Mouse (Mus musculus) adrenal gland, postnatal 10 days (tissue): Measurements from ENCODE around the gene Pcbd1. TPM values are rescaled to one million over a fixed set of nuclear protein-coding genes. Genes with fewer than 3 reads are reported as not detected.
"Not testable (repeated sequence)": the region's sequence is repeated elsewhere in the genome, so short reads cannot be mapped to it uniquely, and the experiment has no call there.

Experiments used
- DNase-seq: peaks from one replicate; pipeline ENCODE4 v3.0.0; 2021; ENCODE audit warnings: mixed read lengths
- microRNA-seq: library from miRNA; unstranded; fragments of <30 nt; microRNA quantifications from one replicate; pipeline ENCODE4 v1.2.0, GENCODE M21; 2021
- total RNA-seq, 2 experiments: library from RNA; stranded (reverse); gene quantifications; 2 replicates each; pipeline ENCODE4 v1.2.3; 2021

The Pcbd1 gene
- total RNA-seq, 2 experiments from 2014 or later, result 51.4 to 81.8 TPM

DNA sequence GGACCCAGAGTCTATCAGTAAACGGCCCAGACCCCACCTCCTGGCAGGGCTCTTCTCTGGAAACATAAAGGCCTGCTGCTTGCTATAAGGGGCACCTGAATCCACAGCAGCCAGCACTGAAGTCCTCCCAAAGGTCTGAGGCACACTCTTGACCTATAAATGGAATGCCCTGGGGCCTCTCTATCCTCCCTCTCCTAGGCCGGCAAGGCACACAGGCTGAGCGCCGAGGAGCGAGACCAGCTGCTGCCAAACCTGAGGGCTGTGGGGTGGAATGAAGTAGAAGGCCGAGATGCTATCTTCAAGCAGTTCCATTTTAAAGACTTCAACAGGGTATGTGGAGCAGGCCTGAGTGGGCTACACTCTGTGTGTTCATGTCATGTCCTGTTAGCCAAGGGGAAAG, 2.7 kb downstream of the Pcbd1 start:
- DNase-seq, result no peak

DNA sequence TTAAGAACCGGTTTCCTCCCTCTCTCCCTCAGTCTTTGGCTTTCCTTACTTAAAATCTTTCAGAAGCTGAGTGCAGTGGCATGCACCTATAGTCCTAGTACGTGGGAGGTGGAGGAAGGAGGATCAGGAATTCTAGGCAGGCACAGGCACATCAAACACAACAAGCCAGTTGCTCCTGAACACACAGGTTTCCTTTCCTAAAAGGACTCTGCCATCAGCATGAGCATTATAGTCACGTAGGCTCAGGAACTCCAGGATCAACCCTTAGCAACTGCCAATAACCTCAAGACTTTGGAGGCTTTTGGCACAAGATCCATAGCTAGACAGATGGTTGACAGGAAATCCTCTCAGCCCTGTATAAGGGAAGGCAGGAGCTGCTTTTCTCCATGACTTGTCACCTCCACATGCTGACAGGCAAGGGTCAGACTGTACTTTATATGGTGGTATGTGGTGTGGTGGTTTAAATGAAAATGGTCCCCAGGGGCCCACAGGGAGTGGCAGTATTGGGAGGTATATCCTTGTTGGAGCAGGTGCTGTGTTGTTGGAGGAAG, 14.5 kb downstream of the Pcbd1 start:
- no peak for DNase-seq

DNA sequence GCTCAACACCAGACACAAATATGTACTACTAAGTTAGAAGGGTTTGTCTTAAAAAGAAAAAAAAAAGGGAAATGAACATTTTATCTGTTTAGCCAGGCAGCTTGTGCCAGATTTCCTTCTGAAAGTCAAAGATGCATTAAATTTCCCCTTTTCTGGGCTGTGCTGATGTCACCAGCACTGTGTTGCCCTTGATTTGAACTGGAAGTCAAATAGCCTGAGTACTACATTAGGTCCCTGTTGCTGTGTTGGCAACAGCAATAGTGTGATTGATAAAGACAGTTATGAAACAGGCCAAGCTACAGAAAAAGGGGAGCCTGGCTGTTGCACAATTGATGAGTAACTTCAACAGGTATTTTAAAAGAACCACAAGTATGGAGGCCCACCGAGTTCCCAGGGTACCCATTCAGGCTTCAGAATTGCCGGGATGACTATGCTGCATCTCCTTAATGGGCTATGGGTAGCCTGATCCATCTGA, 25.2 kb downstream of the Pcbd1 start:
- no peak for DNase-seq

DNA sequence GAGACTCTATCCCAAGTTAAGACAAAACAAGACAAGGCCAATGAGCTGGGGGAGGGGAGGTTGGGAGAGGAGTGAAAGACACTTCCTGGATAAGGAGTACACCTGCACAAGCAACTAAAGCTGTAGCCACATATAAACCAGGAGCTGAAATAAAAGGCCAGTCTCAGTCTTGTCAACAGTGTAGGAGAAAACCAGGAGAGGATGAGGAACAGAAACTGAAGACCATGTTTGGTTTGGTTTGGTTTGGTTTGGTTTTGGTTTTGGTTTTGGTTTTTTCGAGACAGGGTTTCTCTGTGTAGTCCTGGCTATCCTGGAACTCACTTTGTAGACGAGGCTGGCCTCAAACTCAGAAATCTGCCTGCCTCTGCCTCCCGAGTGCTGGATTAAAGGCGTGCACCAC, 32.6 kb downstream of the Pcbd1 start:
- DNase-seq, result not testable (repeated sequence)

- DNase-seq, result no peak
These were observed 34.3 kb downstream of the Pcbd1 start for GRCm38 (mm10) chr10:61123276-61123913.

- no peak for DNase-seq
These were observed 35.3 kb downstream of the Pcbd1 start for GRCm38 (mm10) chr10:61124462-61124861.

DNA sequence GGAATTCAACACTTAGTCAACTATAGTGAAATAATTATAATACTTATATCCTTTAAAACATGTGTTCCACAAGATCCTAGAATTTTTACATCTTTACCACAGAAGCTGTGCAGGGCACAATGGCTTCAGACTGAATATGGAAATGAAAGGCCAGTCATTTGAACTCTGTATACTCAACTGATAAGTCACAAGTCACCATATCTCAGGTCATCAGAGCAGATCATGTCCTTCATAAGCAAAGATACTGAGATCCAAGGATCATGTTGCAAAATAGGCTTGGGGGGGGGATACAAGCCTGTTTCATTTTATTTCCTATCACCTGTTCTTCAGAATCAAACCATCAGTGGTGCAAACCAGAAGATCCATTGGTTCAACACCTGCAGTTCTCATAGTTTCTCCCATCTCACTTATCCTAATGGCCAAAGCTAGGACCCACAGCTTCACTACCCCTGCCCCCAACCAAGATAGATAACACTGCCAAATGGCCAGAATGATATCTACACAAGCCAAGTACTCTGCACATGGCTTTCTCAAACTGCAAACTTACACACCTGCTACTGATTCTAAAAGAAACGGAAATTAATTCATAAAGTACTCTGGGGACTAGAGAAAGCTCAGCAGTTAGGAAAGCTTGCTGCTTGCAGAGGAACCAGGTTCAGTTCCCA, 39.7 kb downstream of the Pcbd1 start:
- DNase-seq, result no peak

DNA sequence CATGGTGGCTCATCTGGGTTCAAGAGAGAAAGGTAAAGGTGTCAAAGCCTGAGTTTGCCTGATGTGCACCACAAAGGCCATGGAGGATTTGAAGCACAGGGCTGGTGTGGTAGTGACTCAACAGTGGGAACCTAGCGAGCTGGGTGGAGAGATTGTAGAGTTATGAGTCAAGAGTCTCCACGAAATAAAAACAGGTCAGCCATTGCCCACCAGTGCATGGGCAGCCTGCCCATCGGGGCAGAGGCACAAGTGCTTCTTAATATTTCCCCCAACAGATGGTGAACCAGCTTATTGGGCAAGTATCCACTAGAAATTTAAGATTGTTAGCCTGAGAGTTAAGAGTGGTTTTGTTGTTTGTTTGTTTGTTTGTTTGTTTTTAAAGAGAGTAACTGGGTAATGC, 41.8 kb downstream of the Pcbd1 start:
- no peak for DNase-seq

- DNase-seq, result no peak
These were observed 44.9 kb downstream of the Pcbd1 start for GRCm38 (mm10) chr10:61134041-61134440.

GRCm38 (mm10) chr10:61135226-61135839, 46.2 kb downstream of the Pcbd1 start:
- no peak for DNase-seq

DNA sequence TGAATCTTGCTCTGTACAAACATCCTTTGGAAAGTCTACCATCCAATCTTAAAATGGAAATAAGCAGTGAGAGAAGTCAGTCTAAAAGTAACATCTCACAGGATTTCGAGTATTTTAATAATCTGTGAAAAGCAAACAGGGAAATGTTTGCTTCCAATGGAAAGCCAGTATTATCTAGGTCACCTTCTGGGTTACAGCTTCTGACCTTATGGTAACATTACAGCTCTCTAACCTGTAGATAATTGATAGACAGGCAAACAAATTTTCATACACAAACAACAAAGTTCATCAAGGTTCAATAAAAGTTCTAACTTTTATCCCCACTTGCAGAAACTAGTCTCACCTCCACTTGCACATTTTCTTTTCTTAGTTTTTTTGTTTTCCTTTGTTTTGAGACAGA, 48.4 kb downstream of the Pcbd1 start:
- no peak for DNase-seq

GRCm38 (mm10) chr10:61143343-61143742, 54.2 kb downstream of the Pcbd1 start:
- no peak for DNase-seq

Small RNAs within 50 kb of the gene (microRNA-seq; reads per million reads assigned to microRNA genes)
- not detected for gene Gm44308

Other genes starting within 250 kb of the Pcbd1 start
- 10 to 100 TPM; 56.8 to 66.6 TPM for gene Sgpl1, start 58.4 kb downstream of the Pcbd1 start, total RNA-seq
- gene Tbata, start 82.6 kb downstream of the Pcbd1 start, total RNA-seq, result not detected
- 1 to 10 TPM; 3.7 to 4.3 TPM for gene Adamts14, start 184.1 kb downstream of the Pcbd1 start, total RNA-seq
- under 1 TPM; 0.12 to 0.18 TPM for gene Prf1, start 208.5 kb downstream of the Pcbd1 start, total RNA-seq